Mouse (Mus musculus): ENCODE measurements around the gene Jak3. TPM values are rescaled to one million over a fixed set of nuclear protein-coding genes. Genes with fewer than 3 reads are reported as not detected.
"Not testable (repeated sequence)": the region's sequence is repeated elsewhere in the genome, so short reads cannot be mapped to it uniquely, and the experiment has no call there.

Jak3 gene
- total RNA-seq, 2 experiments from 2014 or later, result 5.6 to 6.4 TPM

DNA sequence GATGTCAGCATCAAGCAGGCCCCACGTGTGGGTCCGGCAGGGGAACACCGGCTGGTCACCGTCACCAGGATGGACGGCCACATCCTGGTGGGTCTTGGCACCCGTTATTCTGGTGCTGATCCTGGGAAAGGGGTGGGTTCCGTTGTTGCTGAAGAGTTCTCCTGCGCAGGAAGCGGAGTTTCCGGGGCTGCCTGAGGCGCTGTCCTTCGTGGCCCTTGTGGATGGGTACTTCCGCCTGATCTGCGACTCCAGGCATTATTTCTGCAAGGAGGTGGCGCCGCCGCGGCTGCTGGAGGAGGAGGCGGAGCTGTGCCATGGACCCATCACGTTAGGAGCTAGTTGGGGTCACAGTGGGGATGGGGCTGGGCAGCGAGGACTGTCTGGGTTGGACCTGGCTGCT lies 4.4 kb downstream of the Jak3 start:
- intact Hi-C loops (cut with DNase I), result no loop called here
- DNase-seq (ENCODE audit: low spot score in 2 of 2), result no peak

DNA sequence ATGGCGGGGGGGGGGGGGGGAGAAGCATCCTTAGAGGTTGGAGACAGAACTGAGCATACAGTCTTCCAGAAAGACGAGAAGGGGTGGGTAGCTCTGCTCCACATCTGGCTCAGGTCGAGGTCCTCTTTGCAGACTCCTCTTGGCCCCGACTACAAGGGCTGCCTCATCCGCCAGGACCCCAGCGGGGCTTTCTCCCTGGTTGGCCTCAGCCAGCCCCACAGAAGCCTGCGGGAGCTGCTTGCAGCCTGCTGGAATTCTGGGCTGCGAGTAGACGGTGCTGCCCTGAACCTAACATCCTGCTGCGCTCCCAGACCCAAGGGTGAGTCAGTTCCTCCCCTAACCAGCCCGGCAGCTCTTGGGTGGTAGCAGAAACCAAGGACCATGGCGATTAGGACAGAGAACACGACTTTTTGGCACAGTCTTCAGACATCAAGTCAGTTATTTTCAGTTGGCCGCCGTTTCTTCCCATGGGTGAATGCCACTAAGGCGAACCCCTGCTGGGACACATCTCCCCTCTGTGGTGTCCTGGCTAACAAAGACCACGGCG lies 5.3 kb downstream of the Jak3 start:
- DNase-seq (ENCODE audit: low spot score in 2 of 2), result no peak

DNA sequence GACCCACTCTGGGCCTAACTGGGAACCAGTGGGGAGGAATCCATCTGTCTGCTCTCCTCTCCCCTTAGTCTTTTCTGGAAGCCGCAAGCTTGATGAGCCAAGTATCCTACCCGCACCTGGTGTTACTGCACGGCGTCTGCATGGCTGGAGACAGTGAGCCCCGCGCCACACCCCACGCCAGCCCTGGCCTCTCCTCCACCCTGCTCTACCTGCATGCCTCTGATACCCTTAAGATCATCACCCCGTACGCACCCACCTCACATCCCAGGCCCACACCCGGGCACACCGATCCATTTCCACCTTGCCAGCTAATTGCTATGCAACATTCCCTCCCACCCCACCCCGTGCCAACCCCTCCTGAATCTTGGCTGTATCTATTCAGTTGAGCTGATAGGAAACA lies 6.7 kb downstream of the Jak3 start:
- intact Hi-C loops (cut with DNase I), result no loop called here
- no peak for DNase-seq (ENCODE audit: low spot score in 2 of 2)

More for the DNA sequence above, 5.3 kb downstream of the Jak3 start:
- intact Hi-C loops (cut with DNase I), result no loop called here

DNA sequence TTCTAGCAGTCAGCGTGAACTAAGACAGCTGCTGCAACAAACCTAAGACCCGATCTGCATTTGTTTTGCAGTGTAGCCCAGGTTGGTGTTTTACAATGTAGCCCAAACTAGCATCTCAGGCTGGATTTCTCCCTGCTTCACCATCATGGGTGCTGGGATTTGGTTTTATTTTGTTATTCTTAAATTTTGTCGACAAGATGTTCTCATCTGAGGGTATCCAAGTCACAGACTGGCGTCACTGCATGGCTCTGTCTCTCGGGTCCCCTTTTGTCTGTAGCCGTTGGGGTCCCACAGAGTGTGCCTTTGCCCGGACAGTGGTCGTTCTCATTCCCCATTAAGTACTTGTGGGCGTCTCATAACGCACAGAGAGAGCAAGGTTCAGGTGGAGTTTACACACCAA lies 8.6 kb downstream of the Jak3 start:
- intact Hi-C loops (cut with DNase I), result no loop called here
- DNase-seq (ENCODE audit: low spot score in 2 of 2), result no peak

DNA sequence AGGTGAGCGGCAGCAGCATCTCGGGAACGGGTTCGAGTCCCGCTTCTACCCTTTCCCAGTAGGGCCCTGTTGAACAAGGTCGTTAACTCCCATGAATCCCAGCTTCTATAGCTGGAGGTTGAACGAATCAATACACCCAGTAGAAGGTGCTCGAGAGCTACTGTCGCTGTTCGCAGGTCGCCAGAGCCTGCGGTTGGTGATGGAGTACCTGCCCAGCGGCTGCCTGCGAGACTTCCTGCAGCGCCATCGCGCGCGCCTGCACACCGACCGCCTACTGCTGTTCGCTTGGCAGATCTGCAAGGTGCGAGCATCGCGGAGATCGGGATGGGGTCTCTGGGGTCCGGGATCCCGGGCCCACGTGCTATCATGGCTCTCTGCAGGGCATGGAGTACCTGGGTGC lies 9.5 kb downstream of the Jak3 start:
- DNase-seq (ENCODE audit: low spot score in 2 of 2), result no peak
- intact Hi-C loops (cut with DNase I), result no loop called here

DNA sequence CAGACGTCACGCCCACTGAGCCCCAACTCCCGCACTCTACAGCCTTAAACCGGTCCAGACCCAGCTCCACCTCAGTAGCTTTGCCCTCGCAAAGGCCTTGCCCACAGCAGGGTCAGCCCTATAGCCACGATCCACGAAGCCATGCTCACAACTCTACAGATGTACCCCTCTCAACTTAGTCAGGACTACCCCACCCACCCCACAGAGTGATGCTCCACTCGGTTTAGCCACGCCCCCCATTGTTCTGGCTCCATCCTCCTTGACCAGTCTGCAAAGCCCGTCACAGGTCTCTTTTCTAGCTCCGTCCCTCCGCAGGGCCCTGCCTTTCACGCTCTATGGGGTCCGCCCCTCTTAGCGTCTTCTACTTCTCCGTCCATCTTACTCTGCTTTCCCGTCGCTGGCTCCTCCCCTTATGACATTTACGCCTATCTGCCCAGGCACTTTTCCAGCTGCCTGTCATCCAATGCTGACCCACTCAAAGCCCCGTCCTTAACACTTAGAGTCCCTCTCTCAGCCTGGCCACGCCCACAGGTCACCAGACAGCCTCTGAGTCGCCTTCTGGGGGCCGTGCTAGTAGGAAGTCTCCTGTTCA lies 10.1 kb downstream of the Jak3 start:
- intact Hi-C loops (cut with DNase I), result no loop called here
- DNase-seq (ENCODE audit: low spot score in 2 of 2), result no peak

DNA sequence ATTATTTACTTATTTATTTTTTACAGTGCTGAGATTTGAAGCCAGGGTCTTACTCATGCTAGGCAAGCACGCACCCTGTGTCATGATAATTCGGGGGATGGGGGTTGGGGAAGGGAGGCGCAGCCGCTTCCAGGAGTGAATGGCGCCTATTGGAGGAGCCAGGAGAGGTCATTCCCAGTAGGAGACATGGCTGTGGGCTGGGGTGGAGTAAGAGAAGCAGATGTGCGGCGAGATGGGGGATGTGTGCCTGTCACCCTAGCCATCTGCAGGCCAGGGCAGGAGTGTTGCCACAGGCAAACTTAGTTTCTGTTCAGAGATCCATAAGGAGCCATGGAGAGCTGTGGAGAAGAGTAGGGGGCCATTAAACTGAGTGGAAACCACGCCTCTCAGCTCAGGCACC lies 11.5 kb downstream of the Jak3 start:
- intact Hi-C loops (cut with DNase I), result no loop called here
- DNase-seq (ENCODE audit: low spot score in 2 of 2), result no peak

DNA sequence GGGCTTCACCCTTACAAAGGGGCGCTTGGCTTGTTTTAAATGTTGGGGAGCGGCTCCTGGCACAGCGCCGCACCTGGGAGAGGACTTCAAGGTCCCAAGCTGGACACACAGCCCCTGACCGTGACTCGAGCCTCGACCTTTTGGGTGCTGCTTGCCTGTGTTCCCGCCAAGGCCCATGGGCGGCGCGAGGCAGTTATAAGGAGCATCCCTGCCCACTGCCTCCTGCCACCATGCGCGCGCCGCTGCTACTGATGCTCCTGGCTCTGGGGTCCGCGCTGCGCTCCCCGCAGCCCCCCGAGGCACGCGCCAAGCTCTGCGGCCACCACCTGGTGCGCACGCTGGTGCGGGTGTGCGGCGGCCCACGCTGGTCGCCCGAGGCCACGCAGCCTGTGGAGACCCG lies 12.9 kb downstream of the Jak3 start, which contains the start of gene Insl3:
TSS of gene Insl3 (plus strand) at position 187 of the 400 bp plus-strand sequence.
- intact Hi-C loops (cut with DNase I), result no loop called here
- DNase-seq (ENCODE audit: low spot score in 2 of 2), result no peak

DNA sequence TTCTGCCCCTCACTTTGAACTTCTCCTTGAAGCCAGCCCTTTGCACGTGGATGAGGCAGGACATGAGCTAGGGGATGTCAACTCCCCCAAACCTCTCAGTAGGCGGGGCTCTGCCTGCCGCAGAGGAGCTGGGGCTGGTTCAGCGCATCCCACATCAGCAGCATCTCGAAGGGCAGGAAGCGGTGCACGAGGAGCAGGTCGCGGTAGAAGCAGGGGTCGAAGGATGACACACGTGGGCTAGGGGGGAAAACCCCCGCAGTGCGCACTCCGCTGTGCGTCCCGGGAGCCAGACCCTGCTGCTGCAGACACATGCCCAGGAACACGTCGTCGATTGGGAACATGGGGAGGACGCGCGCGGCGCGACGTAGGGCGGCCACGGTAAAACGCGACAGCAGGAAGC lies 16.4 kb downstream of the Jak3 start:
- intact Hi-C loops (cut with DNase I), result no loop called here
- DNase-seq (ENCODE audit: low spot score in 2 of 2), result no peak

DNA sequence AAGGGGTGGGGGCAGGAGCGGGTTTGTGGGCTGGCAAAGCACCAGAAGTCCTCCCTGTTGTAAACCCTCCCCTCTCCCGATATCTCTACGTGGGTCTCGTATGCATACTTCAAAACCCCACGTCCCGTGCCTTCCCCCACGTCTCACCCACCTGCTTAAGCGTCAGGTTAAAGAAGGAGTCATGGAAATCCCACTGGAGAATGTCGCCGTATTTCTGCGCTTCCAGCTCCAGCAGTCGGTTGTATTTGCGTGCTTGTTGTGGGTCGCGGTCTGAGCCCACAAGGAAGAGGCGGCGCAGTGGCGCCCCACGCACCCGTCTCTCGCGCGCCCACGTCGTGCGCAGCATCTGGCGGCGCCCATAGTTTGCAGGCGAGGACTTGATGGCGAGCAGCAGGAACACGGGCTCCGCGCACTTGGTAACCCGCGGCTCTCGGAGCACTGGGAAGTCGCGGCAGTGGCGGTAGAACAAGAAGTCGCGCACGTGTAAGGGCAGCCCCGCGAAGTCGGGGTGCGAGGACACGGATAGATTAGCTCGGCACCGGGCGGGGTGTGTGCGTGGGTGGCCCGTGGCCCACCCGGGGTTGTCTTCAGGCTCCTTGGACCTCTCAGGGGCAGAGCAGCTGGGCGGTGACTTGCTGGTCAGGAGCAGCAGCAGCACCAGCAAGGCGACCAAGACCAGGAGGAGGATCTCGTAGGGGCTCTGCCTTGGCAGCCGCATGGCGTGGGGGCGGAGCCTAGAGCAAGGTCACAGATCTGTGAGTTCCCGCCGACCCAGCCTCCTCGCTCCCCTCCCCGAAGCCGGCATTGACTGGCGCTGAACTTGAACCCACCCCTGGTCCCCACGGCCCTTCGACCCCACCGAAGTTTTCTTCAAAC lies 17.3 kb downstream of the Jak3 start:
- intact Hi-C loops (cut with DNase I), result no loop called here
- DNase-seq (ENCODE audit: low spot score in 2 of 2), result no peak

DNA sequence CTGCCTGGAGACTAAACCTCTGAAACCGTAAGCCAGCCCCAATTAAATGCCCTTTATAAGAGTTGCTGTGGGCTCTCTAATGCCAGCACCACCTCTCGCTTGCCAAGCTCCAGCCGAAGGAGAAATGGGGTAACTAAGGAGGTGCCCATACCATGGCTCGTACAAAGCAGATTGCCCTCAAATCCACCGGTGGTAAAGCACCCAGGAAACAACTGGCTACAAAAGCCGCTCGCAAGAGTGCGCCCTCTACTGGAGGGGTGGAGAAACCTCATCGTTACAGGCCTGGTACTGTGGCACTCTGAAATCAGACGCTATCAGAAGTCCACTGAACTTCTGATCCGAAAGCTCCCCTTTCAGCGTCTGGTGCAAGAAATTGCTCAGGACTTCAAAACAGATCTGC lies 19.4 kb downstream of the Jak3 start:
- DNase-seq (ENCODE audit: low spot score in 2 of 2); intact Hi-C loops (cut with DNase I): not testable (repeated sequence)

DNA sequence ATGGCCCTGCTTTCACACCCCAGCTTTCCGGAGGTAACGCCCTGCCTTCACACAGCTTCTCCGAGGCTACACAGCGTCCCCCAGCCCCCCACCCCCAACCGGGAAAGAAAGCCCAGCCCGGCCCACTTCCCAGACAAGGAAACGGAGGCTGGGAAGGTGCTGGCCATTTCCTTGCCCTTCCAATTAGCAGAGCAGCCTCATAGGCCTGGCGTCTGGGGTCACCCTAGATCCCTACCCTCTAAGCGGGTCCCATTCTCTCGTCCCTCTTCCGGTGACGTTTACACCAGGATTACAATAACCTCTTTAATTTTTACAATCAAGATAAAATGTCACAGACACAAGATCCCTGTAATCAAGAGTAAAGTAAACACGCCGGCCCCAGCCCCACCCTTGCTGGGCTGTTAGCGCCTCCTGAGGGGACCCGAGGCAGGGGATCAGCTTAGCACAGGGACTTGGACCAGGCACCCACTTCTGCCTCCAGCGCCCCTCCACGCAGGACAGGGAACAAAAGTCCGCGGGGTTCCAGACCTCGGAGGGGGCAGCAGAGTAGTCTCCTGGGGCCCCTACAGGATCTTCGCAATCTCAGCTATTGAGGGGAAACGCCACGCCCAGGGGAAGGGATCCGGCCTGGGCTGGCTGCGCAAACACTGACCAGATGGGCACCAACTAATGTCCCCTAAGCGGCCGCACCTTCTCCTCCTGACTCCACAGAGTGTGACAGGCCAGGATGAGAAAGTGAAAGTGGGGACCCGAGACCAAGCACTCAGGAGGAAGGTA lies 24.6 kb downstream of the Jak3 start:
- intact Hi-C loops (cut with DNase I), result no loop called here
- no peak for DNase-seq (ENCODE audit: low spot score in 2 of 2)

DNA sequence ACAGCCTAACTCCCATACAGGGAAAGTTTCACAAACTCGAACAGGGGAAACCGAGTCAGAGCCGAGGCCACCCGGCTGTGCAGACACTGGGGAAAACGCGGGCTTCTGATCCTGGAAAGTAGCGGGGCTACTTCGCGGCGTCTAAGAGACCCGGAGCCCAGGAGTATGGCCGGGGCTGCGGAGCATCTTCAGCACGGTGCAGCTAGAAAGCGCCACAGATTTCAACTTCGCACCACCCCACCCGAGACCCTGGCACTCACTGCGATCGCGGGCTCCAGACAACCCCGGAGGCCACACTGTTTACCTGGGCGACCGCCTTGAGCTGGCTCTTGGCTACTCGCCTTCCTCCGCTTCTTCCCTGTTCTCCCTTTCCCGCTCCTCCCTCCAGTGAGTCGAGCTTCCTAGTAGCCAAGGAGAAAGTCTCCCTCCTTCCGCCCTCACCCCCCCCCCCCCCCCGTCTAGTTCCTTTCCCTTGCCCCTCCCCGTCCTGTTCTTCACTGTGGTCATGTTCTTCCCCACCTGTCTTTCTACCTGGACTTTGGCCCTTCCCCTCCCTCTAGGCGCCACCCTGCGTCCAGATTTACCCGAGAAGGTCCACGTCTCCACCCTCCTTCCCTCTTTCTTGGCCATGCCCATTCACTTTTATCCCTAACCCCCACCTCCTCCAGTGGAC lies 25.5 kb downstream of the Jak3 start, which contains the start of gene B3gnt3:
TSS of gene B3gnt3 (minus strand) at position 376 of the 673 bp plus-strand sequence.
- intact Hi-C loops (cut with DNase I), result no loop called here
- no peak for DNase-seq (ENCODE audit: low spot score in 2 of 2)

DNA sequence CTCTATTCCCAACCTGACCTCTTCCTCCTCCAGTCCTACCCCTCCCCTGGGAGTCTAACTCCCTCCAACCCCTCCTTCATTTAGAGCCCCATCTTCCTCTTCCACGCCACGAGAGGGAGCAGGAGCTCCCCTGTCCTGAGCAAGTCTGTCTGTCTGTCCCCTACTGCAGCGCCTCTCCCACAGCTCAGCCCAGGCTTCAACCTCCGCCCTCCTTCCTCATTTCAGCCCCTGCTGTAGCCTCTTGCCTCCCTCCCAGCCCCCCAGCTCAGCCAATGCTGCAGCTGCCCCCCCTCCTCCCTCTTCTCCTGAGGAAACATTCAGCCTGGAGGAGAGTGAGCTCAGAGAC lies 26.0 kb downstream of the Jak3 start:
- intact Hi-C loops (cut with DNase I), result no loop called here
- DNase-seq (ENCODE audit: low spot score in 2 of 2), result no peak

DNA sequence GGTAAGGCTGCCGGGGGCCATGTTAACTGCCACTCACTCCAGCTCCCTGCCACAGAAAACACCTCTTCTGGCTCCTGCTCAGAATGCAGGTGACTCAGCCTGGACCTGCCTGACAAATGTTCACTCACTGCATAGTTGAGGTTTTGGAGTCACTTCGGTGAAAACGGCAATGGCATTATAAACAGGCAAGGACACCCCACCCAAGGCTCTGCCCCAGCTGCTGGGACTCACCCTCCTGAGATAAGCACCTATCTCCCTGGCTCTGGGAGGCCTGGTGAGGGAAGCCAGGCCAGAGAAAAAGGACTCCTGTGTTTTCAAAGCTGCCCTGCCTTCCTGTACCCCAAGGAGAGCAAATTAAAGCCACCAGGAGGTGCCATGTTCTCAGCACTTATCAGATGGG lies 26.8 kb downstream of the Jak3 start:
- intact Hi-C loops (cut with DNase I), result no loop called here
- DNase-seq (ENCODE audit: low spot score in 2 of 2), result no peak

DNA sequence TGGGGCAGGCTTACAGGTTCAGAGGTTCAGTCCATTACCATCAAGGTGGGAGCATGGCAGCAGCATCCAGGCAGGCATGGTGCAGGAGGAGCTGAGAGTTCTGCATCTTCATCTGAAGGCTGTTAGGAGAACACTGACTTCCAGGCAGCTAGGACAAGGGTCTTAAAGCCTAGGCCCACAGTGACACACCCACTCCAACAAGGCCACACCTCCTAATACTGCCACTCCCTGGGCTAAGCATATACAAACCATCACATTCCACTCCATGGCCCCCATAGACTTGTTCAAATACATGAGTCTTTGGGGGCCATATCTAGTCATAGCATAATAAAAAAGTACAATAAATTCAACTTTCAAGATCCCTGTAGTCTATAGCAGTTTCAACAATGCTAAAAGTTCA lies 27.3 kb downstream of the Jak3 start:
- DNase-seq (ENCODE audit: low spot score in 2 of 2); intact Hi-C loops (cut with DNase I): not testable (repeated sequence)

DNA sequence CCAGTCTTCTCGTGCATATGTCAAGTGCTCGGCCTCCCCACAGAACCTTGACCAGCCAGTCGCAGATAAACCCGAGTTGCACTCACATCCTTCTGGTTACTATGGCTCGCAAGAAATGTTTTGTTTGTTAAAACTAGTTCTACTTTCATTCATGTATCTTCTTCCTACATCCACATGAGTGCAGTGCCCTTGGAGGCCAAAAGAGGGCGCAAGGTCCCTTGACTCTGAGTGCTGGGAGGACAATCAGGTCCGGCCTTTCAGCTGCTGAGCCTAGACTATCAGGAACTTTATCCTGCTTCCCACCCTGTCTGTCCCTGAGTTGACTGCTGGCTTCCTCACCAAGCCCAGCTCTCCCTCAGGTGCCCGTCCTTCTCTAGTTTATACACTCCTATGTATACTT lies 31.8 kb downstream of the Jak3 start:
- peak; percentile 65 to 76 for DNase-seq (ENCODE audit: low spot score in 2 of 2)
- intact Hi-C loops (cut with DNase I), result no loop called here

DNA sequence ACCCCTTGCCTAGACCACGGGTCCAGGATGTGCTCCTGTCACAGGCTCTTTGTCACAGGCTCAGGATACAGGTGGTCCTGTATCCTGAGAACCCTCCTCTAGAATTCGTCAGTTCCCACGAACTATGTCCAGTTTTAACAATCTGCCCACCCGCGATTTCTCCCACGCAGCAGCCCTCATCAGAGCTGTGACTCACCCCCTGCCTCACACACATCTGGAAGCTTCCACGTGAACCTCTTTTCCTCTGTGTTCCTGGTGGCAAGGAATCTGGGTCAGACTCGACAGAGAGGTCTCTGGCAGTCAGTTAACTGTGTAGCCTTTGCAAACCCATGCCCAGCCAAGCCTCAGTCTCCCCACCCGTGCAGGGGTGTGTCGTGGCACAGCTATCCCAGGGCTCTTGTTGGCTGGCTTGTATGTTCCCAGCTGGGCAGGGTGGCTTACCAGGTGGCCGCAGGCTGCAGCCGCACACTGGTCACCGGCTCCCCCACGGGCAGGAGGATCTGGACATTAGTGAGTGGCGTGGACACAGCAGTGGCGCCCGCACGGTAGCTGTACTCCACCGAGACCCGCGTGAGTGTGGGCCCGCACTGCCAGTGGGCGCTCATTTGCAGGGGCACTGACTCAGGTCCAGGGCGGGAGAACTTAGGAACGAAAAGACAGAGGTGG lies 33.2 kb downstream of the Jak3 start:
- no peak for DNase-seq (ENCODE audit: low spot score in 2 of 2)
- intact Hi-C loops (cut with DNase I), result no loop called here

DNA sequence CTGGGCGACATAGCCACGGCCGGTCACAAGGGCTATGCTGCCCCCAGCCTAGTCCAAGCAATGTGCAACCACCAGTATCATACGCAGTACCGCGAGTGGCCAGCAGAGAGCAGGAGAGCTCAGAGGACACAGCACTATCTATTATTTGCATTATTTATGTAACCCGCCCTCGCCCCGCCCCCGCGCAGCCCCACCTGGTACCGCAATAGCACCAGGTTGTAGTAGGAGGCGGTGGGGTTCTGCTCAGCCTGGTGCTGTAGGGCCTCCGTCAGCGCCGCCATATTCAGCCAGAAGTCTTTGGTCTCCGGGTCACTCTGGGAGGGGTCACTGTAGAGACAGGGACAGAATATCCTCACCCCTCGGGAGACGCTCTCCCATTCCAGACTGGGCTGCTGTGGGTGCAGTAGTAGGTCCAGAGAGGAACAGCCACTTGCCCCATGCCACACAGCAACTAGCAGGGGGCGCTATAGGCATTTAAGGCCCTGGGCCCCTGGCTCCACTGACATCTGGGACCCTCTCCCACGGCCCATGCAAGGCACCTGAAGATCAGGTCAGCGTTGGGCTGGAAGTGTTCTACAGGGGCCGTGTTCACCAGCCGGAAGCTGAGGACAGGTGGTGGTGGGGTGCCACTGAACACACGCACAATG lies 33.8 kb downstream of the Jak3 start:
- peak; percentile 90 to 91 for DNase-seq (ENCODE audit: low spot score in 2 of 2)
- intact Hi-C loops (cut with DNase I), result no loop called here
